Mouse (Mus musculus) liver, postnatal 0 days (tissue): ENCODE data around the gene Cdc42ep4.

Source experiments
- CTCF ChIP-seq: sonication (generic); IDR thresholded peaks from 2 replicates; pipeline ENCODE4 v1.5.1; 2016; ENCODE audit warnings: antibody characterized with exemption, low read depth
- EP300 ChIP-seq: IDR thresholded peaks from 2 replicates; pipeline ENCODE4 v1.6.1; 2016; ENCODE audit warnings: antibody characterized with exemption, low read depth, mild to moderate bottlenecking

DNA sequence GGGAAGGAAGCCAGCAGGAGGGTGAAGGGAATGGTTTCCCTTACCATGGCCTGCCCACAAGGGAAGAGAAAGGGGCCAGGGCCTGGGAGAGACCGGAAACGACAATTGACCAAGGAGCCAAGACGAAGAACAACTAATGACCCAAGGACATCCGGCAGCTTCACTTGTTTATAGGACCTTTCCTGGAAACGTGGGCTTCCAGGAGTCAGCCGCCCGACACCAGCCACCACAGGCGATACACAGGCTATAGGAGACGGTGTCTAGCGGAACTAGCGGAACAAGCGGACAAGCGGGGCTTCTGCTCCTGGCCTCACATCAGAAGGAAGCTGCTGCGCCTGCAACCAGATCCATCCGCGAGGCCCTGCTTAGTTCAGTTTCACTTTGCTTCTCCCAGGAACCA is 4.6 kb downstream of the Cdc42ep4 start:
- TF ChIP-seq EP300 (peak; percentile 75), CTCF (no peak)
